Mouse (Mus musculus): Measurements from ENCODE around the gene Hecw2.

GRCm38 (mm10) chr1:53782956-53783355 is 412.0 kb downstream of the Hecw2 start:
- TF ChIP-seq POLR2A (IDR thresholded peaks at IDR 0.05; ENCODE audit: borderline replicate concordance, insufficient read depth, low read length) = no peak
- no peak for TF ChIP-seq CTCF (IDR thresholded peaks at IDR 0.05; ENCODE audit: borderline replicate concordance, insufficient read depth, low read depth, low read length)
